Mouse (Mus musculus) megakaryocyte progenitor cell, adult 5-6 weeks (primary cell): ENCODE results near the gene Pecr. TPM values are rescaled to one million over a fixed set of nuclear protein-coding genes. Genes with fewer than 3 reads are reported as not detected.

Experiments
- total RNA-seq, 2 experiments: library from RNA; stranded (forward) in 1 of 2; stranded (reverse) in 1 of 2; fragments of 157-497, 149-512 nt in 1 of 2; fragments of 200-1000 nt in 1 of 2; gene quantifications; 2 replicates each; pipeline versions ENCODE4 v1.2.3 to v1.2.4; 2015 to 2017

Pecr gene
- total RNA-seq, 2 experiments from 2014 or later = 13.3 to 24.3 TPM

Other genes starting within 250 kb of the Pecr start
- gene Mreg, start 72.0 kb downstream of the Pecr start, total RNA-seq (2015) = 1.3 TPM in 2 replicates
- 1.6 and 2.5 TPM in 2 replicates for gene Mreg, start 72.0 kb downstream of the Pecr start, total RNA-seq (2017)
- gene Tmem169, start 55 bp upstream of the Pecr start, total RNA-seq (2015) = not detected in 2 replicates
- not detected in 2 replicates for gene Tmem169, start 55 bp upstream of the Pecr start, total RNA-seq (2017)
- 12.0 and 12.4 TPM in 2 replicates for gene Xrcc5, start 23.1 kb upstream of the Pecr start, total RNA-seq (2015)
- gene Xrcc5, start 23.1 kb upstream of the Pecr start, total RNA-seq (2017) = 11.6 and 18.9 TPM in 2 replicates